Mouse (Mus musculus) retina, postnatal 1 day (tissue): ENCODE measurements at regions not wholly inside any gene's neighbourhood (a gene's known extent, or its start where the extent isn't known, plus 50 kb on each side); places are given as distances from the start of the nearest gene placed in this dataset.

Source experiments
- DNase-seq: peaks from one replicate; pipeline ENCODE4 v3.0.0-alpha.2; 2012

DNA sequence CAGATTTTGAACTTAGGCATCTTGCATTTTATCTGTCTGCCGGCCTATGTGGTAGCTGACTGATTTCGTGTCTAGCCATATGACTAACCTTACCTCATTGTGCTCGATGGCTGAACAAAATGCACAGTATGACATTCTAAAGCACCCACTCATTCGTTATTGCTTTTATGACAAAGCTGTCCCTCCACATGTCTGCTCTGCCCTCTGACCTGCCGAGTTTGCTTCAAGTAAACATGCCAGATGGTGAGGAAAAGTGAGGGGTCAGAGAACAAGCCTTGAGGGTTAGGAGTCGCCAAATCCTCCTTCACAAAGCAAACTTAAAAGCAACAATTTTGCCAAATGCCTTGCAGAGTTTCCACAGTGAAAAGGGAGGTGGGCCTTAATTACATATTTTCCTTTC lies 196.0 kb upstream of the Elavl2 start:
- DNase-seq, result no peak

DNA sequence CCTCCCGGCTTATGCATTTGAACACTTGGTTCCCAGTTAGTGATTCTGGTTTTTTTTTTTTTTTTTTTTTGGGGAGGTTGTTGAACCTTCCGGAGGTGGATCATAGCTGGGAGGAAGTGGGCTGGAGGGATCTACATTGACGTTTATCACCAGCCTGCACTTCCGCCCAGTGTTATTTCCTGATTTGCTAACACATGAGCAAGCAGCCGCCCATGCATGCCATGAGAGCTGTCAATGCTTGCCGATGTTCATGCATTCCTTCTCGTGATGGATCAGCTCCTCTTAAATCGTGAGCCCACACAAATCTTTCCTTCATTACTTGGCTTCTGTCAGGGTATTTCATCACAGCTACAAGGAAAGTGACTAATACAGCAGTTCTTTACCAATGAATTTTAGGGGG lies 195.2 kb upstream of the Elavl2 start:
- DNase-seq, result peak; percentile 15

DNA sequence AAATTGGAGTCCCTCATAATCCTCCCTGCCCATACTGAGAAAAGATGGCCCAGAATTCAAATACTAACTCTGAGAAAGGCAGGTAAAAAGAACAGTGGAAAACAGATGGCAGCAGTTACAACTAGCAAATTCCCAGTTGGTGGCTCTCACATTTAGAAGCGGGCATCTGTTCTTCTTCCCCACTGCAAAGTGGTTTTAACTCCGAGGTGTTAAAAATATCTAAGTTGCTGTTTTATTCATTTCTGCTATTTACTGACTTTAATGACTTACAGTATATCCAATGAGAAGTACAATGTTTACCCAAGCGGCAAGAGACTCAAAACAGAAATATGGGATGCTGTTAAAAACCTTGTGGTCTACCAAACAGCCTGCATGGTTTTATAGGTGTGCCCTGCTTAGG lies 189.2 kb upstream of the Elavl2 start:
- no peak for DNase-seq

DNA sequence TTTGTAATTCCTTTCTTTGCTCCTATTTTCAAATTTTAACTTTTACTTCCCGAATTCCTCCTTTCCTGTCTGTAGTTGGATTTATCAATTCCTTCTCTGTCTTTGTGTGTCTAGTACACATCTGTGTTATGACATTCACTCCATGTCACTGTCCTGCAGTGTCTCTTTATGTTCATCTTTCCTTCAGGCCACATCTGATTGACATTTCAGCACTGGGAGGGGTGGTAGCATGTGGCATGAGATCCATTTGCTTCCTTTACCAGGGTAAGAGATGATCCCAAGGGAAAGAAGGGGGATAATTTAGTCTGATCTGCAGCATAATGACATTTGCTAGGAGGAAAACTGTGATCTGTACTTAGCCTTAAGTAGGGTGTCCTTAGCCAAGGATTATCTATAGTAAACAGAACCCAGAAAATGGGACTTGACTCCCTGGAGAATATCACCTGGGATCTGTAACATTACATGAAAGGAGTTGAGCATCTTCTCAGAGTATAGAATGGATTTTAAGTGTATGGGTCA lies 187.0 kb upstream of the Elavl2 start:
- no peak for DNase-seq

DNA sequence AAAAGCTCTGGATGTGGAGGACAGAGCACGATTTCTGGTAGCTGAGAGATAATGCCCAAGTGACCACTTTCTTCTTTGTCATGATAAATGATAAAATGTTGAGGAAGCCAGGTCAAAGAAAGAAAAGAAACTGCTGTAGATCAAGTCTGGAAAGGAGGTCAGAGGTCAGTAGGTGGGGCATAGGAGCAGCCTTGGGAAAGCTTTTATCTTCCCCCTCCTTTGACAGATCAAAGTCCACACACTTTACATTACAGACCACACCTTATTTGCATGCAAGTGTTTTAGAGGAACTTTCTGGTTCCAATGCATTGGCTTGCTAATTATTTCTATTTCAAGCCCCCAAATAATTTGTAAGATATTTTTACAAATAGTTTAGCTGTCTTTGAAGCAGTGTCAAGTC lies 182.4 kb upstream of the Elavl2 start:
- no peak for DNase-seq

DNA sequence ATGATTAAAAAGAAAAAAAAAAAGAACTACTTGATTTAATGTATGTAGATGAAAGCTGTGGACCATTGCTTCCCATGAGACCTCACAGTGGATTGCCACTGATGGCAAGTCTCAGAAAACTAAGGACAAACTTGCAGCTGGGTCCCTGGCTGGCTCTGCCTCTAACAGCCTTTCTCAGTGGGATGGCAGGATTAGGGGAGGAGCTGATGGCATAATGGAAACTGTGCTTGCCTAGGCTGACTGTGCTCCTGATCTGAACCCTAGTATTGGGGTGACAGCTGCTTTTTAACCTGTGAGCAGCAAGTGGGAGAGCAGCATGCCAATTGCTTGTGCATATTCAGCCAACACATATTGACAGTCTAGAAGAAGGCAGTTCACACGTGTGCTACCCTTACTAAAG lies 156.9 kb upstream of the Elavl2 start:
- no peak for DNase-seq

DNA sequence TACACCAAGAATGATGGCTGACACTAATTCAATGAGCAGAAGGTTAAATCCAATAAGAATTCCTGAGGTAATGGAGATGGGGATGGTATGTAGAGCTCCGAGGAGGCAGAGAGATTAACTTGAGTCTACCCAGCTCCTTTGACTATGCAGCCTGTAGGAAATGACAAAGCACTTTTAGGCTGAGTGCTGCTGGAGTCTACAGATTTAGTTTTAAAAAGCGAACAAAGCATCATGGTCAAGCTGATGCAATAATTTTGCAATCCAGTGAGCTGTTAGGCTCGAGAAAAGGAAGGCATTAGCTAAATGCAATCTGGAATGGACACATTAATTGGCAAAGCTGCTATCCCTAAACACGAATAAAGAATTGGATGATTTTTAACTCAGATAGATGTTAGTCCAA lies 156.4 kb upstream of the Elavl2 start:
- DNase-seq, result no peak

DNA sequence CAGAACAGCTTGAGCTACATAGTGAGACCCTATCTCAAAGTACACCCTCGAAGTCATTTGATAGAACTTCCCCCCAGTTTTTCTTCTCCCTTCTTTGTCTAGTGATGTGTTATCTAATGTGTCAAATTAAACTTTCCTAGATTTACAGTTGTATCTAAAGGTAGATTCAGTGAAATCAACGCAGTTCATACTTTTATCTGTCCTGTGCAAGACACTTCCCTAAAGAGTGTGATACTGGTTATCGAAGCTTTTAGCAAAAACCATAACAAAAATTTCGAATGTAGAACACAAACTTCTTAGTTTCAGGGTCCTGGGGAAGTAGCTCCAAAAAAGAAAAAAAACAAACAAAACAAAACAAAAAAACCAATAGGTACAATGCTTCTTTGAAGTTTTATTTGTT lies 123.8 kb upstream of the Elavl2 start:
- no peak for DNase-seq

DNA sequence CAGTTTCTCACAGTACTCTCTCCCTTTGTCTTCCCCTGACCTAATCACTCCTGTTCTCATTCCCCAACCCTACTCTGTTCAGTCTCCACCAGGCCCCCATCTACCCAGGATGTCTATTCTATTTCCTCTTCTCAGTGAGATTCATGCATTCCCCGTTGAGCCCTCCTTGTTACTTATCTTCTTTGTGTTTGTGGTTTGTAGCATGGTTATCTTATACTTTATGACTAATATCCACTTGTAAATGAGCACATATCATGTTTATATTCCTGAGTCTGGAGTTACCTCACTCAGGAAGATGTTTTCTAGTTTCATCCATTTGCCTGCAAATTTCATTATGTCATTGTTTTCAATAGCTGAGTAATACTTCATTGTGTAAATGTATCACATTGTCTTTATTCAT lies 111.0 kb upstream of the Elavl2 start:
- no peak for DNase-seq

DNA sequence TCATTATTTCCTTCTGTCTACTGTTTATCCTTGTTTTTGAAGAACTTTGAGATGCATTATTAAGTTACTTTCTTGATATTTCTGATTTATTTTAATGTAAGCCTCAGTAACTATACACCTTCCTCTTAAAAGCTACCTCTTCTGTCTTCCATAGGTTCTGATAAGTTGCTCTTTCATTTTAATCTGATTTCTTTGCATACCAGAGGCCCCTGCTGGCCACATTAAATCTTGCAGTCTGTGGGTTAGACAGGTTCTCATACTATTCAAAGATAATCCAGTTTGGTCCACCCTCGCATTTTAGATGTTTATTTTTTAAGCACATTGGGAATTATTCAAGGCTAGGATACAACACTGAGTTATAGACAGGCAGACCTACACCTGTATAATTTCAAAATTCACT lies 109.4 kb upstream of the Elavl2 start:
- DNase-seq, result no peak

DNA sequence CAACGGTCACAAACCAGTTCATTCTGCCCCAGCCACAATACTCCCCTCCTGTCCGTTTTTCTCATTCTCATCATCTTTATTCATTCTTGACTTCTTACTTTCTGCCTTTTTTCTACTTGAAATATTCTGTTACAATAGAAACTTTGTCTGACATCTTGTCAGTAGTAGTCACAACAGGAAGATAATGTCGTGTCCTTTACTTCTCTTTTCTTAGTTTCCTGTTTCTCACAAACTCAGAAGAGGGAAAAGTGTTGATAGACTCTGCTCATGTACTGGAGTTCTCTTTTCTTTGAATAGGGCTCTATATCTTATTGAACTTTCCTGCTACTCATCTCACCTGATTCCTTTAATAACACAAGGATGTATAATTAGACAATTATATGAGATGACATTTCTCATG lies 102.7 kb upstream of the Elavl2 start:
- DNase-seq, result no peak

DNA sequence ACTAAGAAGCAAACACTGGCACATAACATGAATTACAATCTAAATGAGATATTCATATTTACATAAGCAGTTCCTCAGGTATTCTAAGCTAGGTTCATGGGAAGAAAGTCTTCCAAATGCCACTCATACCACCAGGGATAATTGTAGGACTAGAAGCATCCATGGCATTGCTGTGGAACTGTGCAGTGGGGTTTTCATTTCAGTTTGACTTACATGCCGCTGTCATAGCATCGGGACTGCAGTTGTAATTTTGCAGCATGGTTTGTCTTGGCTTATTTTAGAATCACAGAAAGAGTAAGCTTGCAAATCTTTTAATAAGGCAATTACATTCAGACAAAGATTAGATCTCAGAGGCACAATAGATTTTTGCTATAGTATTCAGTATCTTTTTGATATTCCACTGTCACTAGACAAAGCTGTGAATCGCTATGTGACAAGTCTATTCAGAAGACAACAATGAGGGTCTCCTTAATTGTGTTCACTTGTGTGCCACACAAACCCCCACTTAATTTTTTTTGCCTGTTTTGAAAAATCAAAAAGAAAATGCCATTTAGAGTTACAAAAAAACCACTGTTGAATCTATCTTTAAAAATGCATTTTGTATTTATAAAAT lies 81.4 kb upstream of the Elavl2 start:
- DNase-seq, result no peak
